8 mouse cellular contexts compared by ENCODE assay signal in the genomic region with DNA sequence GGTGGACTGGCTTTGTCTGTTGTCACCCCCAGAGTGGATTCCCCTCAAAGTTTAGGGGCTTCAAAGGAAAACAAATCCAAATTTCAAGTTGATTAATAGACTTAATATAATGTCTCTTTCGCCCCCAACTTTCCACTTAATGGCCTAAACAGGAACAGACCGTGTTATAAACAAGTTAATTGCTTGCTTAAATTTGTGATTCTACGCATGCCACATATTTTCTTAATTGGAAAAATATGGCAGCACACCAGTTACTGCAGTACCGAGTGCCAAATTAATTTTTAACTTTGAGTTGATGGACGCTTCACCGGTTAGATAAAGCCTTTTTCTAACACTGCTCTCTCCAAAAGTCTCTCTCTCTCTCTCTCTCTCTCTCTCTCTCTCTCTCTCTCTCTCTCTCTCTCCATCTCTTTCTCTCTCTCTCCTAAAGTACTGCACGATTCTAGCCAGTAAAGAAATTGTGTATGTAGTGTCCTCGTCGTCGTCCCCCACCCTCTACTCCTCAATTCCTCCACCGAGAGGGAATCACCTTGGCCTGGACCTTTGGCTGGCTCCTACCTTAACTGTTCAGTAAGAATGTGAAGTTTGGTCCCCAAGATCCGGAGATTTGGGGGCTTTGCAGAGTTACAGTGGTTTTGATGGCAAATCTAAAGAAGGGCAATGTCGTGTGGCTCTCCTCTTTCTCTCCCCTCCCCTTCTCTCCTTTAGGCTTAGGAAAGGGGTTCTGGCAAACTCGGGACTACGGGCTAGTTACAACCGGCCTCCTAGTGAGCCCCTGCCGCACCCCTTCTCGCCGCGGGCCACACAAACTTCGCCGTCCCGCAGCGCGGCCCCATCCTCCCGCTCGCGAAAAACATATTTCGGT. TPM values are rescaled to one million over a fixed set of nuclear protein-coding genes. Genes with fewer than 3 reads are reported as not detected.
DNase-seq lines count a peak whose midpoint lies in the region; ATAC-seq and TF ChIP-seq lines count a peak whose summit lies in the region.

No protein-coding gene starts in this region.

- no peak for TF ChIP-seq EP300 in MEL (IDR thresholded peaks at IDR 0.05; ENCODE audit: low read depth in 1 of 2, low read length in 2 of 2)
- TF ChIP-seq EP300 in stomach, postnatal 0 days (optimal IDR thresholded peaks at IDR 0.05) = no peak

- peaks cover 3 to 5% of the 10 kb centered on the region in 2 experiments; a peak in 2 of 4 replicates for H3K4me1 ChIP-seq in MEL (ENCODE audit: control insufficient read depth in 1 of 2, insufficient read depth in 2 of 2, low read length in 2 of 2)
- H3K4me1 ChIP-seq in liver, embryonic 12.5 days = peaks cover 28% of the 10 kb centered on the region
- no peaks in the 10 kb centered on the region for H3K4me1 ChIP-seq in stomach, postnatal 0 days (replicated peaks; ENCODE audit: control insufficient read depth, insufficient read depth)

- peak overlapping the region; percentile 87 for H3K9ac ChIP-seq in MEL (ENCODE audit: control insufficient read depth, low read depth, low read length, poor library complexity, severe bottlenecking)
- no peak overlapping the region for H3K9ac ChIP-seq in liver, embryonic 12.5 days
- no peak overlapping the region for H3K9ac ChIP-seq in stomach, postnatal 0 days (ENCODE audit: low read length)

- H3K4me3 ChIP-seq in MEL (ENCODE audit: control insufficient read depth in 1 of 2, insufficient read depth in 1 of 2, low read depth in 2 of 2, low read length in 2 of 2) = peak overlapping the region; percentile 76 to 89
- H3K4me3 ChIP-seq in liver, embryonic 12.5 days = peak overlapping the region; percentile 57
- H3K4me3 ChIP-seq in stomach, postnatal 0 days (ENCODE audit: low read depth, low read length) = peak overlapping the region; percentile 42

- H3K36me3 ChIP-seq in MEL (ENCODE audit: control insufficient read depth in 1 of 2, insufficient read depth in 2 of 2, low read length in 2 of 2) = peaks cover 0 to 5% of the 10 kb centered on the region in 2 experiments; a peak in 2 of 4 replicates
- no peaks in the 10 kb centered on the region for H3K36me3 ChIP-seq in liver, embryonic 12.5 days
- H3K36me3 ChIP-seq in stomach, postnatal 0 days (ENCODE audit: control insufficient read depth, insufficient read depth, low read length) = no peaks in the 10 kb centered on the region

- peak overlapping the region; percentile 71 for H3K4me2 ChIP-seq in liver, embryonic 12.5 days
- peak overlapping the region; percentile 60 for H3K4me2 ChIP-seq in stomach, postnatal 0 days (replicated peaks; ENCODE audit: low read depth)

- no peaks in the 10 kb centered on the region for H3K9me3 ChIP-seq in MEL (replicated peaks; ENCODE audit: insufficient read depth, low read length)
- no peaks in the 10 kb centered on the region for H3K9me3 ChIP-seq in liver, embryonic 12.5 days (replicated peaks)
- H3K9me3 ChIP-seq in stomach, postnatal 0 days (ENCODE audit: control insufficient read depth, low read length) = no peaks in the 10 kb centered on the region

- H3K27ac ChIP-seq in MEL (ENCODE audit: control insufficient read depth, low read depth, low read length) = no peak overlapping the region
- H3K27ac ChIP-seq in liver, embryonic 12.5 days = no peak overlapping the region
- H3K27ac ChIP-seq in stomach, postnatal 0 days (replicated peaks) = no peak overlapping the region

- no peak for TF ChIP-seq RAD21 in MEL (IDR thresholded peaks at IDR 0.05; ENCODE audit: low read depth, low read length)

- TF ChIP-seq POLR2A in MEL (IDR thresholded peaks at IDR 0.05; ENCODE audit: control insufficient read depth in 1 of 2, insufficient read depth in 1 of 2, low read depth in 1 of 2, low read length in 2 of 2, poor library complexity in 1 of 2) = no peak

- peak; percentile 51 for DNase-seq in 3T3-L1 (ENCODE audit: low read depth, low spot score)
- DNase-seq in MEL (ENCODE audit: low read depth, low spot score) = peak; percentile 51
- DNase-seq in forelimb bud, embryonic 11.5 days (ENCODE audit: low read depth, low spot score) = peak; percentile 33
- no peak for DNase-seq in stomach, postnatal 0 days (ENCODE audit: low spot score)
- no peak for DNase-seq in cerebellum, adult 11 months
- no peak for DNase-seq in gastrocnemius, adult 18-20 months (ENCODE audit: low spot score)

- peaks cover 5% of the 10 kb centered on the region; the same call in 1 of the 2 replicates for H3K79me2 ChIP-seq in MEL (ENCODE audit: control insufficient read depth, insufficient read depth, low read length, poor library complexity)

- no peak for ATAC-seq in liver, embryonic 12.5 days
- no peak for ATAC-seq in stomach, postnatal 0 days (ENCODE audit: low FRiP score, low TSS enrichment)
- ATAC-seq in activated CD4-positive, CD25-positive, alpha-beta regulatory T cell, adult 4 months = no peak

- 2% methylated on average over 29 of the region's 29 CpGs for WGBS in liver, embryonic 12.5 days (ENCODE audit: insufficient replicate concordance)
- 5% methylated on average over 29 of the region's 29 CpGs for WGBS in stomach, postnatal 0 days

- TF ChIP-seq CTCF in MEL (IDR thresholded peaks at IDR 0.05 in 2 of 3, conservative IDR thresholded peaks at IDR 0.05 in 1 of 3; ENCODE audit: control insufficient read depth in 1 of 3, insufficient read depth in 1 of 3, low read depth in 2 of 3, low read length in 3 of 3, poor library complexity in 1 of 3, severe bottlenecking in 1 of 3) = no peak
- no peak for TF ChIP-seq CTCF in stomach, postnatal 0 days (IDR thresholded peaks at IDR 0.05; ENCODE audit: low read depth)

- no peaks in the 10 kb centered on the region for H3K27me3 ChIP-seq in MEL (ENCODE audit: control insufficient read depth in 1 of 2, insufficient read depth in 2 of 2, low read length in 2 of 2)
- H3K27me3 ChIP-seq in liver, embryonic 12.5 days (replicated peaks) = peaks cover 78% of the 10 kb centered on the region
- peaks cover 24% of the 10 kb centered on the region for H3K27me3 ChIP-seq in stomach, postnatal 0 days (ENCODE audit: control insufficient read depth, insufficient read depth, low read length)

TF ChIP-seq in MEL, 35 proteins besides CTCF, POLR2A, EP300 and RAD21:
- TF ChIP-seq E2F4 (IDR thresholded peaks at IDR 0.05; ENCODE audit: borderline replicate concordance, low read depth, low read length) (no peak), ZNF384 (IDR thresholded peaks at IDR 0.05; ENCODE audit: low read depth, low read length) (no peak), MEF2A (IDR thresholded peaks at IDR 0.05; ENCODE audit: extremely low read depth, insufficient replicate concordance, low read depth, low read length, poor library complexity, severe bottlenecking) (no peak), ETS1 (IDR thresholded peaks at IDR 0.05; ENCODE audit: low read depth, low read length) (peak; percentile 31; the same call in 1 of the 2 replicates), JUND (IDR thresholded peaks at IDR 0.05; ENCODE audit: low read depth, low read length) (peak; percentile 95), RCOR1 (IDR thresholded peaks at IDR 0.05; ENCODE audit: low read depth, low read length) (0 out of 2 replicates have a peak, but pooled peaks have one; percentile 6)

RNA-seq across cellular contexts. Expression of gene Rsrc1, which starts 0.8 kb away (rescaled TPM):
- total RNA-seq in MEL (2012; rRNA removed) = 20.8 and 22.8 TPM in 2 replicates
- polyA plus RNA-seq in MEL (2012; ENCODE audit: insufficient read depth in 1 of 2, insufficient read length in 2 of 2, low read depth in 1 of 2, low replicate concordance in 2 of 2, missing spikeins in 1 of 2) = 100 to 1,000 TPM in 1 of 2 experiments, 10 to 100 TPM in 1; 42.7 to 100 TPM
- polyA plus RNA-seq in liver, embryonic 12.5 days (2016; fragmentation: Nextera tagmentation; extraction: Ambion mirVana) = 15.1 and 16.3 TPM in 2 replicates
- 15.1 and 15.9 TPM in 2 replicates for polyA plus RNA-seq in stomach, postnatal 0 days (2015; fragmentation: Nextera tagmentation; extraction: Ambion mirVana)
- total RNA-seq in gastrocnemius, adult 18-20 months (2021) = 10 to 100 TPM; 12.9 to 13.6 TPM
- 10 to 100 TPM; 32.0 to 42.4 TPM for polyA plus RNA-seq in activated CD4-positive, CD25-positive, alpha-beta regulatory T cell, adult 4 months (2017; shearing (Covaris generic))

RNA-seq across cellular contexts. Expression of gene Shox2, which starts 1.2 kb away (rescaled TPM):
- 3.1 and 3.7 TPM in 2 replicates for total RNA-seq in MEL (2012; rRNA removed)
- polyA plus RNA-seq in MEL (2012; ENCODE audit: insufficient read depth in 1 of 2, insufficient read length in 2 of 2, low read depth in 1 of 2, low replicate concordance in 2 of 2, missing spikeins in 1 of 2) = 1 to 10 TPM in 1 of 2 experiments, not detected in 1; 6.5 TPM
- polyA plus RNA-seq in liver, embryonic 12.5 days (2016; fragmentation: Nextera tagmentation; extraction: Ambion mirVana) = 0.17 and 0.24 TPM in 2 replicates
- 0.05 and 0.18 TPM in 2 replicates for polyA plus RNA-seq in stomach, postnatal 0 days (2015; fragmentation: Nextera tagmentation; extraction: Ambion mirVana)
- total RNA-seq in gastrocnemius, adult 18-20 months (2021) = 1 to 10 TPM; 1.2 to 1.3 TPM
- polyA plus RNA-seq in activated CD4-positive, CD25-positive, alpha-beta regulatory T cell, adult 4 months (2017; shearing (Covaris generic)) = not detected

Comparison
In these comparisons a context has a peak if more than half of its experiments do, and no peak if none do; other contexts are left out.
1. DNase-seq: peak in 3T3-L1 (single experiment), MEL (single experiment) and forelimb bud, embryonic 11.5 days (single experiment); none in stomach, postnatal 0 days (single experiment), cerebellum, adult 11 months (single experiment) and gastrocnemius, adult 18-20 months (single experiment).
2. Peak in every context shown above with its lines, with median percentiles within 50 percentile points of each other: H3K4me3 ChIP-seq.